Mouse (Mus musculus) MEL (cell line): ENCODE results near the gene Csrnp1.

ENCODE experiments used
- CTCF ChIP-seq, 3 experiments: IDR thresholded peaks in 2 of 3; conservative IDR thresholded peaks in 1 of 3; 2 replicates each; pipeline ENCODE4 v1.5.1; 2011 to 2012; ENCODE audit warnings: low read length in 3 of 3, low read depth in 2 of 3, mild to moderate bottlenecking in 2 of 3, improper control_type of control experiment in 1 of 3, inconsistent platforms in 1 of 3, mixed read lengths in 1 of 3, moderate library complexity in 1 of 3; ENCODE audit not compliant: control insufficient read depth in 1 of 3, insufficient read depth in 1 of 3, poor library complexity in 1 of 3, severe bottlenecking in 1 of 3
- USF1 ChIP-seq: IDR thresholded peaks from 2 replicates; pipeline ENCODE4 v1.6.1; 2014; ENCODE audit warnings: low read depth, mild to moderate bottlenecking, inconsistent platforms, low read length, improper control_type of control experiment, moderate library complexity
- ZC3H11A ChIP-seq: IDR thresholded peaks from 2 replicates; pipeline ENCODE4 v1.6.1; 2012; ENCODE audit warnings: low read depth, mild to moderate bottlenecking, inconsistent platforms, low read length, improper control_type of control experiment

DNA sequence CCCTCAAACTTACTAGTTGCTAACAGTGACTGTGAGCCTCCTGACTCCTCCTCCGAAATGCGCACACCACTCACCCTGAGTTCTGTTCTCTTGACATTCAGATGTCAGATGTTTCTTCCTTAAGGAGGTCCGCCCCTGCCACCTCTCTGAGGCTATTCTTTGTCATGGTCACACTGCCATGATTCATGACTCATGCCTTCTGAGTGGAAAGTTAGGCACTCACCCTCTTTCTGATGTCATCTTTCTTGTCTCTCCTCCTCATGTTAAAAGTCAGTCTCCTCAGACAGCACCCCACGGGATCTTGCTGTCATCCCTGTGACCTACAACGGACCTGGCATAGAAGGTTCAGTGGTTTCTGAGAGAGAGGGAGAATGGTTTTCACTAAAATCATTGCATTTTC lies 28.3 kb upstream of the Csrnp1 start:
- TF ChIP-seq USF1 (no peak), ZC3H11A (no peak), CTCF (IDR thresholded peaks at IDR 0.05 in 2 of 3, conservative IDR thresholded peaks at IDR 0.05 in 1 of 3; ENCODE audit: control insufficient read depth in 1 of 3, insufficient read depth in 1 of 3, low read depth in 2 of 3, low read length in 3 of 3, poor library complexity in 1 of 3, severe bottlenecking in 1 of 3) (no peak)
